8 mouse cellular contexts compared by ENCODE assay signal in the genomic region with DNA sequence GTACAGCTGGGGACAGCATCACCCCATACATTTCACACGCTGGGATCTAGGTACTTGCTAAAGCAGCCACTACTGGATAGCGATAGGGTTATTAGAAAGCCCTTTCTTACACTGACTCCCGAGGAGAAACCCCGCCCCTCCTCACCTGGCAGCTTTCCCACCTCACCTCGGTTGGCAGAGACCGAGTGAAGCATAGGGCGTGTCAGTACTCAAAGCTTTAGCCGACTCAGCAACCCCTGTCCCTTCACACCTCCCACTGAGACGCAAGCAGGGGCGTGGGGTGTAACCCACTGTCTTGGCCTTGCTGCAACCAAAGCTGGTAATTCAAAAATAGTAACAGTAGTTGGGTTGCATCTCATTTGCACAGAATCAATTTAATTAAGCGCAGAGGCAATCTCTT. TPM values are rescaled to one million over a fixed set of nuclear protein-coding genes. Genes with fewer than 3 reads are reported as not detected.
DNase-seq lines count a peak whose midpoint lies in the region; ATAC-seq lines count a peak whose summit lies in the region.

No protein-coding gene starts in this region.

- peaks cover 83% of the 10 kb centered on the region for H3K4me1 ChIP-seq in megakaryocyte, embryonic 14.5 days
- H3K4me1 ChIP-seq in forebrain, embryonic 13.5 days = peaks cover 82% of the 10 kb centered on the region
- H3K4me1 ChIP-seq in liver, embryonic 15.5 days (replicated peaks) = peaks cover 77% of the 10 kb centered on the region

- H3K4me3 ChIP-seq in megakaryocyte, embryonic 14.5 days (replicated peaks) = peak overlapping the region; percentile 89
- H3K4me3 ChIP-seq in forebrain, embryonic 13.5 days = peak overlapping the region; percentile 30; the same call in 1 of the 2 replicates
- H3K4me3 ChIP-seq in liver, embryonic 15.5 days (replicated peaks) = no peak overlapping the region

- ATAC-seq in megakaryocyte, adult 5-6 weeks (ENCODE audit: poor library complexity, severe bottlenecking) = no peak
- no peak for ATAC-seq in forebrain, embryonic 13.5 days
- ATAC-seq in liver, embryonic 15.5 days (ENCODE audit: insufficient read depth) = no peak
- ATAC-seq in activated CD4-positive, CD25-positive, alpha-beta regulatory T cell, adult 4 months = no peak

- no peaks in the 10 kb centered on the region for H3K36me3 ChIP-seq in megakaryocyte, embryonic 14.5 days (replicated peaks; ENCODE audit: low read length)
- H3K36me3 ChIP-seq in forebrain, embryonic 13.5 days (ENCODE audit: poor library complexity, severe bottlenecking) = no peaks in the 10 kb centered on the region
- H3K36me3 ChIP-seq in liver, embryonic 15.5 days (replicated peaks) = no peaks in the 10 kb centered on the region
- H3K36me3 ChIP-seq in splenic B cell, adult 2 months (ENCODE audit: control insufficient read depth, insufficient read depth, low read length, poor library complexity, severe bottlenecking) = no peaks in the 10 kb centered on the region

- peak; percentile 66 for DNase-seq in induced T-regulatory cell, adult 2 months (ENCODE audit: low read depth)
- peak; percentile 20 for DNase-seq in splenic B cell, adult 2 months (ENCODE audit: low read depth, low spot score)
- DNase-seq in spleen, postnatal 10 days (ENCODE audit: low spot score in 2 of 2) = no peak

- H3K27me3 ChIP-seq in megakaryocyte, embryonic 14.5 days (replicated peaks) = peaks cover 97% of the 10 kb centered on the region
- peaks cover 77% of the 10 kb centered on the region for H3K27me3 ChIP-seq in forebrain, embryonic 13.5 days
- H3K27me3 ChIP-seq in liver, embryonic 15.5 days = peaks cover 100% of the 10 kb centered on the region
- H3K27me3 ChIP-seq in splenic B cell, adult 2 months (ENCODE audit: control insufficient read depth, insufficient read depth, low read length, poor library complexity, severe bottlenecking) = peaks cover 3% of the 10 kb centered on the region

- no peak overlapping the region for H3K27ac ChIP-seq in forebrain, embryonic 13.5 days
- H3K27ac ChIP-seq in liver, embryonic 15.5 days (replicated peaks) = no peak overlapping the region

- no peak overlapping the region for H3K9ac ChIP-seq in forebrain, embryonic 13.5 days
- H3K9ac ChIP-seq in liver, embryonic 15.5 days = no peak overlapping the region

- H3K4me2 ChIP-seq in forebrain, embryonic 13.5 days = peak overlapping the region; percentile 63
- H3K4me2 ChIP-seq in liver, embryonic 15.5 days = peak overlapping the region; percentile 66

- 6% methylated on average over 11 of the region's 11 CpGs for WGBS in forebrain, embryonic 13.5 days
- 8% methylated on average over 11 of the region's 11 CpGs for WGBS in liver, embryonic 15.5 days (ENCODE audit: insufficient replicate concordance)

- no peaks in the 10 kb centered on the region for H3K9me3 ChIP-seq in megakaryocyte, embryonic 14.5 days
- H3K9me3 ChIP-seq in forebrain, embryonic 13.5 days (replicated peaks) = no peaks in the 10 kb centered on the region
- no peaks in the 10 kb centered on the region for H3K9me3 ChIP-seq in liver, embryonic 15.5 days (replicated peaks)

RNA-seq across cellular contexts. Expression of gene Plekhh3, which starts 2.0 kb away (rescaled TPM):
- 2.3 and 6.6 TPM in 2 replicates for polyA plus RNA-seq in megakaryocyte, embryonic 14.5 days (2012; ENCODE audit: insufficient read depth, low replicate concordance)
- 0.96 and 1.6 TPM in 2 replicates for total RNA-seq in megakaryocyte, adult 5-6 weeks (2015)
- 1.8 and 3.8 TPM in 2 replicates for total RNA-seq in megakaryocyte, adult 5-6 weeks (2017)
- 4.5 and 6.4 TPM in 2 replicates for polyA plus RNA-seq in forebrain, embryonic 13.5 days (2015; fragmentation: Nextera tagmentation; extraction: Ambion mirVana)
- polyA plus RNA-seq in liver, embryonic 15.5 days (2015; fragmentation: Nextera tagmentation; extraction: Ambion mirVana) = 1.5 and 1.9 TPM in 2 replicates
- polyA plus RNA-seq in activated CD4-positive, CD25-positive, alpha-beta regulatory T cell, adult 4 months (2017; shearing (Covaris generic)) = not detected

RNA-seq across cellular contexts. Expression of gene Ccr10, which starts 2.1 kb away (rescaled TPM):
- 0.13 TPM in 1 of 2 replicates, not detected in the other for polyA plus RNA-seq in megakaryocyte, embryonic 14.5 days (2012; ENCODE audit: insufficient read depth, low replicate concordance)
- 0.11 TPM in 1 of 2 replicates, not detected in the other for total RNA-seq in megakaryocyte, adult 5-6 weeks (2015)
- total RNA-seq in megakaryocyte, adult 5-6 weeks (2017) = 0.07 and 0.37 TPM in 2 replicates
- 0.10 TPM in 1 of 2 replicates, not detected in the other for polyA plus RNA-seq in forebrain, embryonic 13.5 days (2015; fragmentation: Nextera tagmentation; extraction: Ambion mirVana)
- polyA plus RNA-seq in liver, embryonic 15.5 days (2015; fragmentation: Nextera tagmentation; extraction: Ambion mirVana) = 0.05 TPM in 1 of 2 replicates, not detected in the other
- polyA plus RNA-seq in activated CD4-positive, CD25-positive, alpha-beta regulatory T cell, adult 4 months (2017; shearing (Covaris generic)) = 1 to 10 TPM; 1.5 to 1.6 TPM

RNA-seq across cellular contexts. Expression of gene Cntnap1, which starts 2.8 kb away (rescaled TPM):
- 0.72 and 0.89 TPM in 2 replicates for polyA plus RNA-seq in megakaryocyte, embryonic 14.5 days (2012; ENCODE audit: insufficient read depth, low replicate concordance)
- total RNA-seq in megakaryocyte, adult 5-6 weeks (2015) = not detected in 2 replicates
- total RNA-seq in megakaryocyte, adult 5-6 weeks (2017) = 0.07 TPM in 1 of 2 replicates, not detected in the other
- 0.36 and 0.42 TPM in 2 replicates for polyA plus RNA-seq in forebrain, embryonic 13.5 days (2015; fragmentation: Nextera tagmentation; extraction: Ambion mirVana)
- polyA plus RNA-seq in liver, embryonic 15.5 days (2015; fragmentation: Nextera tagmentation; extraction: Ambion mirVana) = 0.07 and 0.12 TPM in 2 replicates
- under 1 TPM; 0.29 to 0.33 TPM for polyA plus RNA-seq in activated CD4-positive, CD25-positive, alpha-beta regulatory T cell, adult 4 months (2017; shearing (Covaris generic))

RNA-seq across cellular contexts. Expression of gene Tubg2, which starts 17.4 kb away (rescaled TPM):
- polyA plus RNA-seq in megakaryocyte, embryonic 14.5 days (2012; ENCODE audit: insufficient read depth, low replicate concordance) = not detected in 2 replicates
- not detected in 2 replicates for total RNA-seq in megakaryocyte, adult 5-6 weeks (2015)
- not detected in 2 replicates for total RNA-seq in megakaryocyte, adult 5-6 weeks (2017)
- 14.6 and 16.4 TPM in 2 replicates for polyA plus RNA-seq in forebrain, embryonic 13.5 days (2015; fragmentation: Nextera tagmentation; extraction: Ambion mirVana)
- polyA plus RNA-seq in liver, embryonic 15.5 days (2015; fragmentation: Nextera tagmentation; extraction: Ambion mirVana) = 0.05 and 0.24 TPM in 2 replicates
- polyA plus RNA-seq in activated CD4-positive, CD25-positive, alpha-beta regulatory T cell, adult 4 months (2017; shearing (Covaris generic)) = under 1 TPM; 0.68 to 0.94 TPM

RNA-seq across cellular contexts. Expression of gene Ezh1, which starts 53.2 kb away (rescaled TPM):
- polyA plus RNA-seq in megakaryocyte, embryonic 14.5 days (2012; ENCODE audit: insufficient read depth, low replicate concordance) = 0.65 and 2.0 TPM in 2 replicates
- 20.0 and 20.8 TPM in 2 replicates for total RNA-seq in megakaryocyte, adult 5-6 weeks (2015)
- total RNA-seq in megakaryocyte, adult 5-6 weeks (2017) = 20.0 and 20.1 TPM in 2 replicates
- 12.1 and 13.8 TPM in 2 replicates for polyA plus RNA-seq in forebrain, embryonic 13.5 days (2015; fragmentation: Nextera tagmentation; extraction: Ambion mirVana)
- 9.8 and 11.0 TPM in 2 replicates for polyA plus RNA-seq in liver, embryonic 15.5 days (2015; fragmentation: Nextera tagmentation; extraction: Ambion mirVana)
- 10 to 100 TPM; 48.1 to 52.2 TPM for polyA plus RNA-seq in activated CD4-positive, CD25-positive, alpha-beta regulatory T cell, adult 4 months (2017; shearing (Covaris generic))

Comparison
In these comparisons a context has a peak if more than half of its experiments do, and no peak if none do; other contexts are left out.
1. DNase-seq: peak in induced T-regulatory cell, adult 2 months (single experiment) and splenic B cell, adult 2 months (single experiment); none in spleen, postnatal 10 days (0 of 2).